Mouse (Mus musculus) cerebellum, adult 18-20 months (tissue): Measurements from ENCODE around the gene Tpi1.

Experiments
- DNase-seq, 2 experiments: peaks; one replicate each; pipeline ENCODE4 v3.0.0; 2021

Gene Tpi1

DNA sequence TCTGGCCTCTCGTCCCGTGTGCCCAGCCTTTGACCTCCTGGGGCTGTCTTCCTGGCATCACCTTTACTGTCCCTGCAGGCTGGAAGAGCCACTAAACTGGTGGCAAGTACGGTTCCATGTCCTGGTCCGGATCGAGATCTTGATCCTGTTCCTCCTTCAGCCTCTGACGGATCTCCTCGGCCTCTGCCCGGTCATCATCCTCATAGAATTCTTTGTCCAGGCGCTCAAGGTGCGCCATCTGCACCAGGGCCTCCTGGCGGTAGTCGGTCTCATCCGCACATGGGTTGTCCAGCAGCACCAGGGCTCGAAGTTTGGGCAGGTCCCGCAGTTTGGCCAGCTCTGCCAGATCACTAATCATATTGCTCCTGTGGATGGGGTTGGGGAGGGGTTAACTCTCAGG is 43.6 kb downstream of the Tpi1 start:
- DNase-seq, result peak; percentile 56 to 62

DNA sequence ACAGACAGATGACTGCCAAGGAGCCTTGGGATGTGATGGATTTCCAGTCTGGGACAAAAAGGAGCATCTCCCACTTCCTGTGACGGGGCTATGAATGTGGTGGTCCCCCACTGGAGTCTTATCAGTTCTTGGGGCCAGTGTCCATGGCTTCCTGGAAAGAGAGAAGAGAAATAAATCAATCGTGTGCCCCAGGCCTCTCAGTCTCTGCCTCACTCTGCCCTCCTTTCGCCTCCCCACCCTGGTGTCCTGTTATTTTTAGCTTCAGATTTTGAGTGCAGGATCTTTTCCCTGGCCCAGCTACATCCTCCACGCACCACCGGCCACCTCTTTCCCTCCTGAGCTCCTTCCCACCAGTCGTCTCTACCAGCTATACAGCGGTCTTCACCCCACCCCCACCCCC is 44.1 kb downstream of the Tpi1 start:
- peak; percentile 43 to 54 for DNase-seq

DNA sequence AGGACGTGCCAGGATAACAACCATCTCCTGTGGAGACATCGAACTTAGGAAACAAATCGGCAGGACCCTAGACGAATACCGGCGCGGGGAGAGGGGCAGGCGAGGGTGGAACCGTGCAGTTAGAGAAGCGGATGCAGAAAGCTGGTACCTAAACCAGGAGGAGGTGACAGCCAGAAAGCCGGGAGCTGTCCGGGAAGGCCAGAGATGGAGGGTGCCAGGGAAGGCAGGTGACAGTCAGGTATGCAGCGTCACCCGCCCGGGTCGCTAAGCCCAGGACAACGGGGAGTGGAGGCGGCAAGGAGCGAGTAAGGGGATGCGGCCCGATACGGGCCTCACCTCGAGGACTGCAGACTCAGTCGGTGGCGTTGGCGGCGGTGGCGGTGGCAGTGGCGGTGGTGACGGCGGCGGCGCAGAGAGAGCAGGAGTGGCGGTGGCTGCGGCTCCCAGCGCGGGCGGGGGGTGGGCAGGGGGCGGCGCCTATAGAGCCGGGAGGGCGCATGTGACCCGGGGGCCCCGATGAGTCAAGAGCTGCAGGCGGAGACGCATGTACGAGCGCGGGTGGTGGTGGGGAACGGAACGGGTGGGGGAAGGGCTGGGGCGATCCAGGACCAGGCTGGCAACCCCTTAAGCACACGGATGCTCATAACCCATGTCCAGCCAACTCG is 44.9 kb downstream of the Tpi1 start, which contains the start of gene Eno2:
Gene Eno2 (minus strand): TSS at position 573 of the 665 bp plus-strand sequence.
- DNase-seq, result peak; percentile 83 to 84

DNA sequence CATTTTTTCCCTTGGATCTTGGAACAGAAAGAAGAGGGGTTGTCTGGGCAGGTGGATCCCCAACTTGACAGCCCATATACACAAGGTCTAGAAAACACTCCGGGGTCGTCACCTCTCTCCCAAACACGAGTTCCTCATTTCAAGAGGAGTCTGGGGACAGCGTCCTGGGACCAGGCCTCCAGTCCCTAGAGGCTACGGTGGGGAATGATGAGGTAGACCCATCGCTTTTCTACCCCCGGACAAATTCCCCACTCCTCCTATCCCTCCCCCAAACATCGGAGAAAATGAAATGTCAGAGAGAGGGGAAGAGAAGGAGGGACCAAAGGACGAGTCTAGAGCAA is 45.4 kb downstream of the Tpi1 start:
- DNase-seq, result no peak

DNA sequence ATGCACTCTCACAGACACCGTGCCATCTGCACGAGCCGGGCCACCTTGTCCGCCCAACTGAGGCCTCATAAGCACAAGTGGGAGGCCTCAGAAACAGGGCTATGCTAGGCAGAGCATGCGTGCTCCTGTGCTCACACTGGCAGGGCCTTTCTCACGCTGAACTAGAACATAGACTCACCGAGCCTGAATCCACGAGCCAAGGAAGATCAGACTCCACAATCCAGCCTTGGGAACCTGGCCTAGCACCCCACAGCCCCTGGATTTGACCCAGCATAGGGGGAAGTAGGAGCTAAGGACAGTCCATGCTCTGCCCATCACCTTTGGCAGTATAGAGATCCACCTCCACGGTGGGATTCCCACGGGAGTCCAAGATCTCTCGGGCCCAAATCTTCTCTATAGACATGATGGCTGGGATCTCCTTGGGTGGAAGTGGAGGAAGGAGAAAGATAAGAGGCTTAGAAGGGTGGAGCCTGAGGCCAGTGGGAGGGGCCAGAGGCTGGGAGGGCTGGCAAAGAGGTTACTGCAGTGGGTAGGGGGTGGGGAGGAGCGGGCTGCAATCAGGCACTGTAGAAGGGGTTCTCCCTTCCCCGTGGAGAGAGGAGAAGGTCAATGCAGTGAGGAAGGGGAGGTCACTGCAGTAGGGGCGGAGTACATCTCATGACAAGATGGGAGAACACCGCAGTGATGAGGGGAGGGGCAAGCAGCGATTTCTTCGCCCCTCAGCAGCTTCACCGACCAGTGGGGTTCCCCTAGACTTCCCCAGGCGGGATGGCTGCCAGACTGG is 46.0 kb downstream of the Tpi1 start:
- DNase-seq, result peak; percentile 74 to 77

DNA sequence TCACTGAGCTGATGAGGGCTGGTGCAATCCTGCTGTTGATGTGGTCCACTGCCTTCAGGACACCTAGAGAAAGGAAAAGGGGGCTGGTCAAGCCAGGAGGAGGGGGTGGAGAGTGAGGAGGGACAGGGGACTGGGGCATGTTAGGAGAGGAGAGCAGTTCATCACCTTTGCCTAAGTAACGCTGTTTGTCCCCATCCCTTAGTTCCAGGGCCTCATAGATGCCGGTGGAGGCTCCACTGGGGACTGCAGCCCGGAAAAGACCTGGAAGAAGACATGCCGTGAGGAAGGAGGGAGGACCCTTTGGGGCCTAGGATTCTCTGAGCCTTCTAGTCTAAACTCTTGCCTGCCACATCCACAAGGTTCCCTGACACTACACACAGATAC is 46.6 kb downstream of the Tpi1 start:
- DNase-seq, result no peak

DNA sequence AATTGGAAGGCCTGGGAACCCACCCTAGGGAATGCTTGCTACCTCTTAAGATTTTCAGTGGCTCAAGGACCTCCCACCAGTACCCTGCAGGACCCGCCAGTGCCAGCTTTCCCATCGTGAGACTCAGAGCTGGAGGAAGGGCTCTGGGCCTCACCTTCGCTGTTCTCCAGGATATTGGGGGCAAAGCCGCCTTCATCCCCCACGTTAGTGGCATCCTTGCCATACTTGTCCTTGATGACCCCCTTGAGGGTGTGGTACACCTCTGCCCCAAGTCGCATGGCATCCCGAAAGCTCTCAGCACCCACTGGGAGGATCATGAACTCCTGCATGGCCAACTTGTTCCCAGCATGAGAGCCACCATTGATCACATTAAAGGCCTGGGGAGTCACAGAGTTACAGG is 48.1 kb downstream of the Tpi1 start:
- DNase-seq, result no peak
